Mouse (Mus musculus): Measurements from ENCODE around the gene Pax7. TPM values are rescaled to one million over a fixed set of nuclear protein-coding genes. Genes with fewer than 3 reads are reported as not detected.

Pax7 gene
- polyA plus RNA-seq, 1 experiment from 2014 or later, result 2.2 TPM

- WGBS, result 2% methylated on average over 33 of the region's 37 CpGs
- Histone ChIP-seq H3K27me3 (ENCODE audit: control insufficient read depth, insufficient read depth, low read length) (peaks cover 78% of the 10 kb centered on the region), H3K27ac (ENCODE audit: low read depth, low read length) (no peak overlapping the region), H3K4me1 (replicated peaks; ENCODE audit: control insufficient read depth, insufficient read depth, low read length) (peaks cover 14% of the 10 kb centered on the region), H3K4me2 (replicated peaks; ENCODE audit: low read depth, low read length) (peak overlapping the region; percentile 65), H3K9me3 (ENCODE audit: control insufficient read depth, low read length) (no peaks in the 10 kb centered on the region), H3K4me3 (ENCODE audit: low read depth, low read length) (peak overlapping the region; percentile 17; the same call in 1 of the 2 replicates), H3K9ac (ENCODE audit: low read depth, low read length) (peak overlapping the region; percentile 19; the same call in 1 of the 2 replicates), H3K36me3 (ENCODE audit: control insufficient read depth, insufficient read depth, low read length) (no peaks in the 10 kb centered on the region)
- ATAC-seq (ENCODE audit: low FRiP score) (no peak), DNase-seq (ENCODE audit: low spot score) (no peak)
Measured at GRCm38 (mm10) chr4:139828283-139828678, 5.0 kb downstream of the Pax7 start.

GRCm38 (mm10) chr4:139827501-139828282 is 5.6 kb downstream of the Pax7 start:
- DNase-seq (ENCODE audit: low spot score), result peak; percentile 63
- H3K4me1 ChIP-seq (replicated peaks; ENCODE audit: control insufficient read depth, insufficient read depth, low read length), result peaks cover 12% of the 10 kb centered on the region
- no peaks in the 10 kb centered on the region for H3K36me3 ChIP-seq (ENCODE audit: control insufficient read depth, insufficient read depth, low read length)
- H3K4me2 ChIP-seq (replicated peaks; ENCODE audit: low read depth, low read length), result peak overlapping the region; percentile 65
- WGBS, result 3% methylated on average over 30 of the region's 30 CpGs
- peaks cover 76% of the 10 kb centered on the region for H3K27me3 ChIP-seq (ENCODE audit: control insufficient read depth, insufficient read depth, low read length)
- no peak overlapping the region for H3K27ac ChIP-seq (ENCODE audit: low read depth, low read length)
- H3K9ac ChIP-seq (ENCODE audit: low read depth, low read length), result 0 out of 2 replicates have a peak overlapping the region, but pooled peaks have one; percentile 19
- H3K4me3 ChIP-seq (ENCODE audit: low read depth, low read length), result peak overlapping the region; percentile 17; the same call in 1 of the 2 replicates
- ATAC-seq (ENCODE audit: low FRiP score), result no peak
- no peaks in the 10 kb centered on the region for H3K9me3 ChIP-seq (ENCODE audit: control insufficient read depth, low read length)

GRCm38 (mm10) chr4:139826231-139826630 is 7.1 kb downstream of the Pax7 start:
- peaks cover 14% of the 10 kb centered on the region; the same call in 1 of the 2 replicates for H3K4me1 ChIP-seq (replicated peaks; ENCODE audit: control insufficient read depth, insufficient read depth, low read length)
- DNase-seq (ENCODE audit: low spot score) (no peak), ATAC-seq (ENCODE audit: low FRiP score) (no peak)
- H3K4me3 ChIP-seq (ENCODE audit: low read depth, low read length), result no peak overlapping the region
- H3K36me3 ChIP-seq (ENCODE audit: control insufficient read depth, insufficient read depth, low read length), result no peaks in the 10 kb centered on the region
- H3K9ac ChIP-seq (ENCODE audit: low read depth, low read length), result no peak overlapping the region
- WGBS, result 9% methylated on average over 3 of the region's 3 CpGs
- H3K27me3 ChIP-seq (ENCODE audit: control insufficient read depth, insufficient read depth, low read length), result peaks cover 76% of the 10 kb centered on the region
- H3K9me3 ChIP-seq (ENCODE audit: control insufficient read depth, low read length), result no peaks in the 10 kb centered on the region
- H3K27ac ChIP-seq (ENCODE audit: low read depth, low read length), result no peak overlapping the region
- no peak overlapping the region for H3K4me2 ChIP-seq (replicated peaks; ENCODE audit: low read depth, low read length)

GRCm38 (mm10) chr4:139825326-139826112 is 7.8 kb downstream of the Pax7 start:
- Histone ChIP-seq H3K27ac (ENCODE audit: low read depth, low read length) (no peak overlapping the region), H3K4me3 (ENCODE audit: low read depth, low read length) (no peak overlapping the region), H3K4me1 (replicated peaks; ENCODE audit: control insufficient read depth, insufficient read depth, low read length) (peaks cover 17% of the 10 kb centered on the region; the same call in 1 of the 2 replicates), H3K9ac (ENCODE audit: low read depth, low read length) (no peak overlapping the region), H3K4me2 (replicated peaks; ENCODE audit: low read depth, low read length) (no peak overlapping the region), H3K9me3 (ENCODE audit: control insufficient read depth, low read length) (no peaks in the 10 kb centered on the region), H3K27me3 (ENCODE audit: control insufficient read depth, insufficient read depth, low read length) (peaks cover 75% of the 10 kb centered on the region), H3K36me3 (ENCODE audit: control insufficient read depth, insufficient read depth, low read length) (no peaks in the 10 kb centered on the region)
- 3% methylated on average over 14 of the region's 14 CpGs for WGBS
- no peak for ATAC-seq (ENCODE audit: low FRiP score)
- DNase-seq (ENCODE audit: low spot score), result peak; percentile 56

GRCm38 (mm10) chr4:139824572-139825325 is 8.6 kb downstream of the Pax7 start:
- Histone ChIP-seq H3K27me3 (ENCODE audit: control insufficient read depth, insufficient read depth, low read length) (peaks cover 71% of the 10 kb centered on the region), H3K4me1 (replicated peaks; ENCODE audit: control insufficient read depth, insufficient read depth, low read length) (peaks cover 15% of the 10 kb centered on the region; the same call in 1 of the 2 replicates), H3K27ac (ENCODE audit: low read depth, low read length) (0 out of 2 replicates have a peak overlapping the region, but pooled peaks have one; percentile 42), H3K4me3 (ENCODE audit: low read depth, low read length) (peak overlapping the region; percentile 23; the same call in 1 of the 2 replicates), H3K36me3 (ENCODE audit: control insufficient read depth, insufficient read depth, low read length) (no peaks in the 10 kb centered on the region), H3K9ac (ENCODE audit: low read depth, low read length) (no peak overlapping the region), H3K9me3 (ENCODE audit: control insufficient read depth, low read length) (no peaks in the 10 kb centered on the region), H3K4me2 (replicated peaks; ENCODE audit: low read depth, low read length) (peak overlapping the region; percentile 52)
- ATAC-seq (ENCODE audit: low FRiP score), result no peak
- WGBS, result under 1% methylated on average over 22 of the region's 22 CpGs
- peak; percentile 52 for DNase-seq (ENCODE audit: low spot score)

- DNase-seq (ENCODE audit: low spot score), result peak; percentile 73
- H3K27me3 ChIP-seq (ENCODE audit: control insufficient read depth, insufficient read depth, low read length), result peaks cover 70% of the 10 kb centered on the region
- peak overlapping the region; percentile 65 for H3K27ac ChIP-seq (ENCODE audit: low read depth, low read length)
- no peaks in the 10 kb centered on the region for H3K9me3 ChIP-seq (ENCODE audit: control insufficient read depth, low read length)
- H3K36me3 ChIP-seq (ENCODE audit: control insufficient read depth, insufficient read depth, low read length), result no peaks in the 10 kb centered on the region
- no peak for ATAC-seq (ENCODE audit: low FRiP score)
- peak overlapping the region; percentile 23 for H3K4me3 ChIP-seq (ENCODE audit: low read depth, low read length)
- WGBS, result under 1% methylated on average over 32 of the region's 32 CpGs
- H3K4me1 ChIP-seq (replicated peaks; ENCODE audit: control insufficient read depth, insufficient read depth, low read length), result peaks cover 13% of the 10 kb centered on the region; the same call in 1 of the 2 replicates
- peak overlapping the region; percentile 49 for H3K9ac ChIP-seq (ENCODE audit: low read depth, low read length)
- peak overlapping the region; percentile 52 for H3K4me2 ChIP-seq (replicated peaks; ENCODE audit: low read depth, low read length)
Measured at GRCm38 (mm10) chr4:139823870-139824472, 9.4 kb downstream of the Pax7 start.

GRCm38 (mm10) chr4:139823138-139823869 is 10.0 kb downstream of the Pax7 start:
- H3K27ac ChIP-seq (ENCODE audit: low read depth, low read length), result peak overlapping the region; percentile 65
- no peaks in the 10 kb centered on the region for H3K36me3 ChIP-seq (ENCODE audit: control insufficient read depth, insufficient read depth, low read length)
- DNase-seq (ENCODE audit: low spot score), result no peak
- no peaks in the 10 kb centered on the region for H3K9me3 ChIP-seq (ENCODE audit: control insufficient read depth, low read length)
- H3K4me3 ChIP-seq (ENCODE audit: low read depth, low read length), result peak overlapping the region; percentile 23
- peak overlapping the region; percentile 65 for H3K9ac ChIP-seq (ENCODE audit: low read depth, low read length)
- WGBS, result under 1% methylated on average over 44 of the region's 44 CpGs
- H3K4me2 ChIP-seq (replicated peaks; ENCODE audit: low read depth, low read length), result peak overlapping the region; percentile 52
- ATAC-seq (ENCODE audit: low FRiP score), result no peak
- H3K27me3 ChIP-seq (ENCODE audit: control insufficient read depth, insufficient read depth, low read length), result peaks cover 70% of the 10 kb centered on the region
- peaks cover 14% of the 10 kb centered on the region; the same call in 1 of the 2 replicates for H3K4me1 ChIP-seq (replicated peaks; ENCODE audit: control insufficient read depth, insufficient read depth, low read length)
